Mouse (Mus musculus): ENCODE results near the gene Cln5.

DNA sequence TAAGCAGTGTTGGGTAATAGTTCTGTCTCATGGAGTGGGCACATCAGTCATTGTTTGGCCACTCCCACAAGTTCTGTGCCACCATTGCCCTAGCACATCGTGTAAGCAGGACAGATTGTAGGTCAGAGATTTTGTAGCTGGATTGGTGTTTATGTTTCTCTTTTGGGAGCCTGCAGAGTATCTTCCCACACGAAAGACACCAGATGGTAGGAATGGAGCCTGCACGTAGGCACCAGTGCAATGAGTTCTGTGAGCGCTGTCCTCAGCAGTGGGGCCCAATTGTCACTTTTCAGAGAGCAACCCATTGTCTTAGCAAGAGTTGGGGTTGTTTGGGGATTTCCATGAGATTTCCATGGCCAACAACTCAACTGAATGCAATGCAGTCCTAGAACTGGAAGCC lies 40.0 kb downstream of the Cln5 start:
- no peak for TF ChIP-seq CTCF (conservative IDR thresholded peaks at IDR 0.05; ENCODE audit: insufficient read depth, insufficient read length, low read depth, low read length)
- TF ChIP-seq POLR2A (IDR thresholded peaks at IDR 0.05; ENCODE audit: low read depth, low read length) = no peak

Data from kidney, adult 2 months (tissue).